Mouse (Mus musculus): ENCODE measurements around the gene Endog.

Gene Endog

DNA sequence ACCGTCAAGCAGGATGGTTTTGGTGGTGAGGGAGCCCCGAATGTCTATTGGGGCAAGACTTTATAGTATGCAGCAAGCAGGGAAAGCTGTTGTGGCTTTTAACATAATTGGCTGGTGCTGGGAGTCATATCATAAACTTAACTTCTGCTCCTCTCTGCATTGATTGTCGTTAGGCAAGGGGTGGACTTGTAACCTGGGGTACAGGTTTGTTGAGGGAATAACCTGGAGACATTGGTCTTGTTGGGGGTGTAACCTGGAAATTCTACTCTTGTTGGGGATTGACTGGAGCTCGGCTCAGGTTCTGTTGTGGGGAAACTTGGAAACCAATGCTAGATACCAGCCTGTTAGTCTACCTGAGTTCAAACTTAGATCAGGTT lies 40.9 kb downstream of the Endog start:
- DNase-seq: no peak

GRCm38 (mm10) chr2:30212951-30213350 lies 41.7 kb downstream of the Endog start:
- DNase-seq: no peak

- DNase-seq: no peak
Measured at GRCm38 (mm10) chr2:30214745-30215144, 43.5 kb downstream of the Endog start.

- DNase-seq: no peak
Measured at GRCm38 (mm10) chr2:30215493-30215892, 44.2 kb downstream of the Endog start.

DNA sequence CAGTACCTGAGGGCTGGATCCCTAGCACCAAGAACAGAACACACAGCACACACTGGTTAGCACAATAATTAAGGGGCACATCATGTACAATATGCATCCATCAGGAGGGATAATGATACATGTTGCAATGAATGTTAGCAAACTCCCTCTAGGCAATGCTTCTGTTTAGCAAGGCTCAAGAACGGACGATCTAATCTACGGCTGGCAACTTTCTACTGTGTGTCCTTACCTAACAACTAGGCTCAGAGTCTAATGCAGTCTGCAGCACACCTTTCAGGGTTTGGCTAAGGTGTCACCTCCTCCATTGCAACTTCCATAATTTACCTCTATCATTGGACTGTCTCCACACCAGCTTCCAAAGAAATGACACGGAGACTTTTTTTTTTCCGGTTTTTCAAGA lies 45.0 kb downstream of the Endog start:
- no peak for DNase-seq

Data from cerebellum, postnatal 36 days (tissue).